In the genomic region with DNA sequence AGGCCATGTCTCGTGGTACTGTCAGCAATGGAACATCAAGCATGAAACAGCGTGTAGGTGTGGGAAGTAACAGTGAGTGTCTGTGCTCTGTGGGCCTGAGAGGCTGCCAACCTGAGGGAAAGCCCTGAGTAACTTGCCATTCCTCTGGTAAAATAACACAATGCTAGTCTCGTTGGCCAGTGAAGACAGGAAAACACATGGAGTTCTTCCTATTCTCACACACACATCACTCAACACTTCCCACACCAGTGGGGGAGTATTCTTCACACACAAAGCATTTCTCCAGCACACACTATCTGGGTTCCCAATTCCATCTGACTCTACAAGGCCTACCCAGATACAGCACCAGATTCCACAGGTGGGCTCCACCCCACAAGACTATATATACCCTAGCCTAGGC, we compare ENCODE assay signal across 36 mouse cellular contexts. TPM values are rescaled to one million over a fixed set of nuclear protein-coding genes. Genes with fewer than 3 reads are reported as not detected.
DNase-seq lines count a peak whose midpoint lies in the region; ATAC-seq and TF ChIP-seq lines count a peak whose summit lies in the region.
"Had no signal": no experiment of that assay in that cellular context is flagged by ENCODE, and none has a peak within 500 bp of the region (broad histone marks: within the 10 kb centered on the region; RNA-seq: fewer than 3 reads in every experiment).

No protein-coding gene starts in this region.

- peak; percentile 35; the same call in 1 of the 2 replicates for ATAC-seq in liver, embryonic 13.5 days (ENCODE audit: low read depth)
- ATAC-seq in liver, postnatal 0 days = no peak
- ATAC-seq: CD4-positive, CD25-positive, alpha-beta regulatory T cell, adult 4 months; forebrain, postnatal 0 days; inflammation-experienced regulatory T-cells, adult 6 months; liver, embryonic 12.5 days; midbrain, embryonic 16.5 days had no signal

- peak overlapping the region; percentile 46 for H3K27ac ChIP-seq in gastrocnemius, adult 2 months
- no peak overlapping the region for H3K27ac ChIP-seq in liver, embryonic 13.5 days
- no peak overlapping the region for H3K27ac ChIP-seq in liver, postnatal 0 days (ENCODE audit: low read depth)
- H3K27ac ChIP-seq: embryonic facial prominence, embryonic 10.5 days; embryonic facial prominence, embryonic 15.5 days; forebrain, embryonic 12.5 days; hindbrain, embryonic 10.5 days; hindbrain, embryonic 15.5 days; layer of hippocampus, adult 2 months; liver, embryonic 12.5 days; macrophage; neural tube, embryonic 12.5 days; stomach, postnatal 0 days had no signal

- no peaks in the 10 kb centered on the region for H3K27me3 ChIP-seq in liver, embryonic 13.5 days
- H3K27me3 ChIP-seq in liver, postnatal 0 days (ENCODE audit: insufficient read depth, low read length) = no peaks in the 10 kb centered on the region
- H3K27me3 ChIP-seq: embryonic facial prominence, embryonic 15.5 days; forebrain, embryonic 12.5 days; hindbrain, embryonic 15.5 days; liver, embryonic 12.5 days; neural tube, embryonic 12.5 days had no signal

- DNase-seq in gastrocnemius, adult 2 months = peak; percentile 13
- DNase-seq in gastrocnemius, adult 8-10 months (ENCODE audit: low spot score in 2 of 2) = no peak
- no peak for DNase-seq in liver, embryonic 13.5 days
- no peak for DNase-seq in liver, postnatal 0 days
- peak; percentile 75 for DNase-seq in brain, adult 2 months (ENCODE audit: low read depth, low spot score)
- DNase-seq in left cerebral cortex, adult 9 months (ENCODE audit: low spot score in 2 of 2) = peak; percentile 34 to 39
- no peak for DNase-seq in kidney, adult 18-20 months
- DNase-seq: adrenal gland, postnatal 14 days; cerebellum, adult 11-12 months; cerebellum, postnatal 10 days; forebrain, postnatal 0 days; gastrocnemius, postnatal 25 days; heart, adult 11 months; heart, postnatal 14 days; kidney, adult 11 months; kidney, postnatal 36 days; lung, adult 2 months; lung, postnatal 10 days; right cerebral cortex, postnatal 25 days; thymus, adult 2 months; thymus, postnatal 36 days had no signal

- H3K4me2 ChIP-seq in liver, embryonic 13.5 days = no peak overlapping the region
- H3K4me2 ChIP-seq in liver, postnatal 0 days (ENCODE audit: low read depth, low read length) = no peak overlapping the region
- H3K4me2 ChIP-seq: embryonic facial prominence, embryonic 15.5 days; forebrain, embryonic 12.5 days; hindbrain, embryonic 15.5 days; liver, embryonic 12.5 days; midbrain, embryonic 11.5 days; neural tube, embryonic 12.5 days had no signal

- TF ChIP-seq CTCF in gastrocnemius, adult 2 months (IDR thresholded peaks at IDR 0.05) = no peak
- TF ChIP-seq CTCF in liver, postnatal 0 days (IDR thresholded peaks at IDR 0.05; ENCODE audit: low read depth) = no peak

- H3K36me3 ChIP-seq in liver, embryonic 13.5 days = no peaks in the 10 kb centered on the region
- H3K36me3 ChIP-seq in liver, postnatal 0 days (replicated peaks; ENCODE audit: insufficient read depth, low read length) = 0 out of 2 replicates have a peak, but pooled peaks cover 2% of the 10 kb centered on the region
- H3K36me3 ChIP-seq: embryonic facial prominence, embryonic 10.5 days; embryonic facial prominence, embryonic 15.5 days; forebrain, embryonic 12.5 days; hindbrain, embryonic 10.5 days; hindbrain, embryonic 15.5 days; liver, embryonic 12.5 days; neural tube, embryonic 12.5 days had no signal

- intact Hi-C loops in gastrocnemius, adult 2 months (cut with DNase I) = loop anchor here (2.0 kb wide), 1 partner anchor 13 kb away; no protein-coding TSS in a partner anchor

- no peaks in the 10 kb centered on the region for H3K9me3 ChIP-seq in liver, embryonic 13.5 days (replicated peaks)
- no peaks in the 10 kb centered on the region for H3K9me3 ChIP-seq in liver, postnatal 0 days (ENCODE audit: low read length)
- H3K9me3 ChIP-seq: embryonic facial prominence, embryonic 10.5 days; embryonic facial prominence, embryonic 15.5 days; forebrain, embryonic 12.5 days; hindbrain, embryonic 10.5 days; hindbrain, embryonic 15.5 days; liver, embryonic 12.5 days; neural tube, embryonic 12.5 days had no signal

- H3K9ac ChIP-seq in liver, embryonic 13.5 days = no peak overlapping the region
- no peak overlapping the region for H3K9ac ChIP-seq in liver, postnatal 0 days (replicated peaks)
- H3K9ac ChIP-seq: embryonic facial prominence, embryonic 15.5 days; forebrain, embryonic 12.5 days; forebrain, postnatal 0 days; hindbrain, embryonic 15.5 days; liver, embryonic 12.5 days; neural tube, embryonic 12.5 days had no signal

- no peak overlapping the region for H3K4me3 ChIP-seq in gastrocnemius, adult 2 months
- H3K4me3 ChIP-seq in liver, embryonic 13.5 days (replicated peaks) = no peak overlapping the region
- no peak overlapping the region for H3K4me3 ChIP-seq in liver, postnatal 0 days (ENCODE audit: low read depth, low read length)
- H3K4me3 ChIP-seq: embryonic facial prominence, embryonic 10.5 days; embryonic facial prominence, embryonic 15.5 days; forebrain, embryonic 12.5 days; hindbrain, embryonic 10.5 days; hindbrain, embryonic 15.5 days; layer of hippocampus, adult 2 months; liver, embryonic 12.5 days; myocyte; neural tube, embryonic 12.5 days had no signal

- peaks cover 71% of the 10 kb centered on the region for H3K4me1 ChIP-seq in liver, embryonic 13.5 days (replicated peaks)
- peaks cover 3% of the 10 kb centered on the region for H3K4me1 ChIP-seq in liver, postnatal 0 days (ENCODE audit: insufficient read depth)

- no peak for TF ChIP-seq EP300 in liver, postnatal 0 days (IDR thresholded peaks at IDR 0.05; ENCODE audit: low read depth)

- WGBS in liver, embryonic 13.5 days (ENCODE audit: insufficient replicate concordance) = 71% methylated on average over 3 of the region's 3 CpGs
- 77% methylated on average over 3 of the region's 3 CpGs for WGBS in liver, postnatal 0 days (ENCODE audit: insufficient replicate concordance)

RNA-seq across cellular contexts. Expression of gene Ppfia1, which starts 23.7 kb away (rescaled TPM):
- 10 to 100 TPM; 28.3 to 33.4 TPM for total RNA-seq in gastrocnemius, adult 2 months (2021)
- total RNA-seq in gastrocnemius, adult 8-10 months (2022) = 10 to 100 TPM; 20.8 to 28.2 (median 25.6) TPM
- polyA plus RNA-seq in liver, embryonic 13.5 days (2015; fragmentation: Nextera tagmentation; extraction: Ambion mirVana) = 14.1 and 20.0 TPM in 2 replicates
- polyA plus RNA-seq in liver, postnatal 0 days (2015; fragmentation: Nextera tagmentation; extraction: Ambion mirVana) = 7.1 and 8.2 TPM in 2 replicates

RNA-seq across cellular contexts. Expression of gene Fadd, which starts 52.4 kb away (rescaled TPM):
- total RNA-seq in gastrocnemius, adult 2 months (2021) = 1 to 10 TPM; 1.6 to 2.6 TPM
- total RNA-seq in gastrocnemius, adult 8-10 months (2022) = 1 to 10 TPM; 2.1 to 2.7 (median 2.4) TPM
- polyA plus RNA-seq in liver, embryonic 13.5 days (2015; fragmentation: Nextera tagmentation; extraction: Ambion mirVana) = 5.7 and 6.2 TPM in 2 replicates
- 4.1 TPM in 2 replicates for polyA plus RNA-seq in liver, postnatal 0 days (2015; fragmentation: Nextera tagmentation; extraction: Ambion mirVana)

RNA-seq across cellular contexts. Expression of gene Cttn, which starts 59.0 kb away (rescaled TPM):
- 10 to 100 TPM; 16.3 to 20.7 TPM for total RNA-seq in gastrocnemius, adult 2 months (2021)
- 10 to 100 TPM; 16.6 to 19.3 (median 17.9) TPM for total RNA-seq in gastrocnemius, adult 8-10 months (2022)
- polyA plus RNA-seq in liver, embryonic 13.5 days (2015; fragmentation: Nextera tagmentation; extraction: Ambion mirVana) = 44.8 and 51.9 TPM in 2 replicates
- polyA plus RNA-seq in liver, postnatal 0 days (2015; fragmentation: Nextera tagmentation; extraction: Ambion mirVana) = 24.8 and 29.0 TPM in 2 replicates

Comparison
In these comparisons a context has a peak if more than half of its experiments do, and no peak if none do; other contexts are left out.
1. DNase-seq: peak in gastrocnemius, adult 2 months (single experiment), brain, adult 2 months (single experiment) and left cerebral cortex, adult 9 months (2 of 2); none in gastrocnemius, adult 8-10 months (0 of 2), liver, embryonic 13.5 days (single experiment), liver, postnatal 0 days (single experiment) and kidney, adult 18-20 months (single experiment).